Mouse (Mus musculus) forebrain, embryonic 11.5 days (tissue): ENCODE measurements around the gene Fgf8. TPM values are rescaled to one million over a fixed set of nuclear protein-coding genes. Genes with fewer than 3 reads are reported as not detected.

Source experiments
- ATAC-seq: fragments of 200-750 bp; cut with Nextera tagmentation; replicated peaks from 2 replicates; pipeline ENCODE4 v1.8.0; 2017; ENCODE audit warnings: moderate TSS enrichment; ENCODE audit not compliant: low FRiP score
- DNase-seq: peaks from one replicate; pipeline ENCODE4 v3.0.0-alpha.2; 2017; ENCODE audit warnings: low spot score
- H3K27ac ChIP-seq: fragments of 300-500 bp; sonication (generic); 2 replicates; pipeline ENCODE4 v1.5.1; 2014; ENCODE audit warnings: low read depth, low read length
- H3K27me3 ChIP-seq: fragments of 300-500 bp; sonication (generic); 2 replicates; pipeline ENCODE4 v1.6.1; 2014; ENCODE audit warnings: mild to moderate bottlenecking, low read length, mixed read lengths; ENCODE audit not compliant: control insufficient read depth, insufficient read depth
- H3K36me3 ChIP-seq: fragments of 300-500 bp; sonication (generic); 2 replicates; pipeline ENCODE4 v1.6.1; 2014; ENCODE audit warnings: mild to moderate bottlenecking, low read length, moderate library complexity, mixed read lengths; ENCODE audit not compliant: control insufficient read depth, insufficient read depth
- H3K4me1 ChIP-seq: fragments of 300-500 bp; sonication (generic); replicated peaks from 2 replicates; pipeline ENCODE4 v1.6.1; 2014; ENCODE audit warnings: low read length, mixed read lengths; ENCODE audit not compliant: control insufficient read depth, insufficient read depth
- H3K4me2 ChIP-seq: fragments of 300-500 bp; sonication (generic); 2 replicates; pipeline ENCODE4 v1.6.1; 2014; ENCODE audit warnings: low read depth, mild to moderate bottlenecking, low read length, moderate library complexity, mixed read lengths; ENCODE audit not compliant: severe bottlenecking
- H3K4me3 ChIP-seq: fragments of 300-500 bp; sonication (generic); 2 replicates; pipeline ENCODE4 v1.5.1; 2014; ENCODE audit warnings: low read depth, low read length
- H3K9ac ChIP-seq: fragments of 300-500 bp; sonication (generic); 2 replicates; pipeline ENCODE4 v1.6.1; 2014; ENCODE audit warnings: low read length
- H3K9me3 ChIP-seq: fragments of 300-500 bp; sonication (generic); 2 replicates; pipeline ENCODE4 v1.6.1; 2016; ENCODE audit warnings: low read length, mixed read lengths; ENCODE audit not compliant: control insufficient read depth
- WGBS: fragments of 180-500 bp; shearing (Covaris S2); extraction: QIAGEN DNeasy Blood & Tissue Kit; methylation state at CpG from one replicate; pipeline ENCODE4 v1.1.7; 2014; 5-methylcytosine and 5-hydroxymethylcytosine counted together
- polyA plus RNA-seq: library from polyadenylated mRNA; unstranded; fragments of >200 nt; fragmentation: Nextera tagmentation; extraction: Ambion mirVana; gene quantifications from 2 replicates; pipeline ENCODE4 v1.2.1, GENCODE M21; 2014

Gene Fgf8
- polyA plus RNA-seq, 1 experiment from 2014 or later: 18.3 TPM

- Histone ChIP-seq H3K9me3 (no peaks in the 10 kb centered on the region), H3K4me1 (no peaks in the 10 kb centered on the region), H3K9ac (no peak overlapping the region), H3K36me3 (no peaks in the 10 kb centered on the region), H3K27me3 (peaks cover 4% of the 10 kb centered on the region; the same call in 1 of the 2 replicates), H3K4me2 (no peak overlapping the region), H3K4me3 (no peak overlapping the region), H3K27ac (no peak overlapping the region)
- WGBS: 45% methylated on average over 14 of the region's 14 CpGs
- ATAC-seq (no peak), DNase-seq (peak; percentile 57)
These were observed 16.9 kb downstream of the Fgf8 start for GRCm38 (mm10) chr19:45725677-45726277.

GRCm38 (mm10) chr19:45722188-45722587 lies 20.5 kb downstream of the Fgf8 start:
- DNase-seq: no peak
- Histone ChIP-seq H3K4me2 (no peak overlapping the region), H3K9me3 (no peaks in the 10 kb centered on the region), H3K4me1 (peaks cover 7% of the 10 kb centered on the region; the same call in 1 of the 2 replicates), H3K4me3 (no peak overlapping the region), H3K9ac (no peak overlapping the region), H3K36me3 (no peaks in the 10 kb centered on the region), H3K27me3 (peaks cover 17% of the 10 kb centered on the region), H3K27ac (no peak overlapping the region)
- 76% methylated on average over 5 of the region's 5 CpGs for WGBS
- ATAC-seq: no peak

- ATAC-seq (no peak), DNase-seq (no peak)
- Histone ChIP-seq H3K36me3 (no peaks in the 10 kb centered on the region), H3K4me3 (no peak overlapping the region), H3K27ac (no peak overlapping the region), H3K4me1 (peaks cover 7% of the 10 kb centered on the region; the same call in 1 of the 2 replicates), H3K9me3 (no peaks in the 10 kb centered on the region), H3K4me2 (0 out of 2 replicates have a peak overlapping the region, but pooled peaks have one; percentile 31), H3K9ac (no peak overlapping the region), H3K27me3 (peaks cover 21% of the 10 kb centered on the region)
- WGBS: 82% methylated on average over 3 of the region's 3 CpGs
These were observed 24.4 kb downstream of the Fgf8 start for GRCm38 (mm10) chr19:45718286-45718685.

GRCm38 (mm10) chr19:45717493-45718220 lies 25.1 kb downstream of the Fgf8 start:
- WGBS: 3% methylated on average over 16 of the region's 16 CpGs
- DNase-seq (peak; percentile 79), ATAC-seq (peak; percentile 74; the same call in 1 of the 2 replicates)
- no peak overlapping the region for H3K27ac ChIP-seq
- H3K36me3 ChIP-seq: no peaks in the 10 kb centered on the region
- peaks cover 21% of the 10 kb centered on the region for H3K27me3 ChIP-seq
- H3K9me3 ChIP-seq: no peaks in the 10 kb centered on the region
- H3K4me1 ChIP-seq: peaks cover 7% of the 10 kb centered on the region; the same call in 1 of the 2 replicates
- H3K4me2 ChIP-seq: peak overlapping the region; percentile 31
- peak overlapping the region; percentile 35; the same call in 1 of the 2 replicates for H3K9ac ChIP-seq
- H3K4me3 ChIP-seq: no peak overlapping the region

- H3K4me3 ChIP-seq: no peak overlapping the region
- DNase-seq (no peak), ATAC-seq (no peak)
- H3K27ac ChIP-seq: no peak overlapping the region
- H3K4me2 ChIP-seq: no peak overlapping the region
- H3K9me3 ChIP-seq: no peaks in the 10 kb centered on the region
- no peaks in the 10 kb centered on the region for H3K27me3 ChIP-seq
- WGBS: 77% methylated on average over 3 of the region's 3 CpGs
- H3K36me3 ChIP-seq: no peaks in the 10 kb centered on the region
- H3K9ac ChIP-seq: no peak overlapping the region
- H3K4me1 ChIP-seq: no peaks in the 10 kb centered on the region
These were observed 34.0 kb downstream of the Fgf8 start for GRCm38 (mm10) chr19:45708704-45709103.

- H3K4me3 ChIP-seq: no peak overlapping the region
- no peak overlapping the region for H3K4me2 ChIP-seq
- 59% methylated on average over 6 of the region's 6 CpGs for WGBS
- no peak overlapping the region for H3K27ac ChIP-seq
- H3K9ac ChIP-seq: no peak overlapping the region
- no peak for DNase-seq
- H3K27me3 ChIP-seq: peaks cover 2% of the 10 kb centered on the region; the same call in 1 of the 2 replicates
- no peaks in the 10 kb centered on the region for H3K9me3 ChIP-seq
- peaks cover 3% of the 10 kb centered on the region for H3K4me1 ChIP-seq
- no peaks in the 10 kb centered on the region for H3K36me3 ChIP-seq
- ATAC-seq: no peak
These were observed 46.5 kb downstream of the Fgf8 start for GRCm38 (mm10) chr19:45696281-45696600.

GRCm38 (mm10) chr19:45695496-45696280 lies 47.0 kb downstream of the Fgf8 start:
- no peaks in the 10 kb centered on the region for H3K36me3 ChIP-seq
- H3K4me3 ChIP-seq: no peak overlapping the region
- H3K27me3 ChIP-seq: peaks cover 2% of the 10 kb centered on the region; the same call in 1 of the 2 replicates
- H3K27ac ChIP-seq: no peak overlapping the region
- H3K4me2 ChIP-seq: 0 out of 2 replicates have a peak overlapping the region, but pooled peaks have one; percentile 11
- H3K9me3 ChIP-seq: no peaks in the 10 kb centered on the region
- DNase-seq: no peak
- 28% methylated on average over 25 of the region's 25 CpGs for WGBS
- peaks cover 3% of the 10 kb centered on the region for H3K4me1 ChIP-seq
- no peak overlapping the region; the same call in 1 of the 2 replicates for H3K9ac ChIP-seq
- ATAC-seq: no peak

GRCm38 (mm10) chr19:45694056-45694455 lies 48.7 kb downstream of the Fgf8 start:
- Histone ChIP-seq H3K27ac (no peak overlapping the region), H3K9ac (no peak overlapping the region), H3K36me3 (no peaks in the 10 kb centered on the region), H3K9me3 (no peaks in the 10 kb centered on the region), H3K4me1 (peaks cover 3% of the 10 kb centered on the region), H3K27me3 (peaks cover 2% of the 10 kb centered on the region; the same call in 1 of the 2 replicates), H3K4me2 (no peak overlapping the region), H3K4me3 (no peak overlapping the region)
- ATAC-seq (no peak), DNase-seq (no peak)
- WGBS: 34% methylated on average over 3 of the region's 3 CpGs
